Mouse (Mus musculus): ENCODE measurements around the gene Dctn3.

DNA sequence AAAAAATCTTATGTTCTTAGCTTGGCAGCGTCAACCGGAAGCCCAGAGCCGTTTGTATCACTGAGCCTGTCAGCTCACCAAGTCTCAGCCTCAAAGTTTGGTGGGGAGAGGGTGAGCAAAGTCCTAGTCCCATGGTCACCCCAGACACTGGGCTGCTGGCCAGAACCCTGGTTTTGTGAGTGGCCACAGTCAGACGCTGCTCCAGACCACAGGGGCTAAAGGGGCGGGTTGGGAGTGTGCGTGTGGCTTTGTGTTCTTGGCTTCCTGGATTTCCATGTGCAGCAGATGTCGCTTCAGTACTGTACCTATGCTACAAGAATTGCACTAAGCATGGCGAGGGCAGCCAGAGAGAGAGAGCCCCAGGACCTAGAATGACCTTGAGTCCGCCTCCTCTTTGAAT is 36.2 kb upstream of the Dctn3 start:
- TF ChIP-seq MAX (IDR thresholded peaks at IDR 0.05; ENCODE audit: low read depth) (no peak), CEBPB (IDR thresholded peaks at IDR 0.05; ENCODE audit: insufficient read depth, poor library complexity, severe bottlenecking) (no peak), POLR2A (IDR thresholded peaks at IDR 0.05; ENCODE audit: insufficient read length, low read depth) (no peak), USF1 (IDR thresholded peaks at IDR 0.05; ENCODE audit: low read depth) (no peak), MYOD1 (IDR thresholded peaks at IDR 0.05; ENCODE audit: control insufficient read depth in 1 of 3, insufficient read length in 2 of 3, low read depth in 2 of 3) (no peak), POLR2AphosphoS2 (IDR thresholded peaks at IDR 0.05; ENCODE audit: insufficient read length, low read depth) (no peak), E2F4 (IDR thresholded peaks at IDR 0.05; ENCODE audit: insufficient read depth) (no peak), MYOG (IDR thresholded peaks at IDR 0.05; ENCODE audit: control insufficient read depth in 1 of 3, insufficient read depth in 1 of 3, insufficient read length in 2 of 3, low read depth in 2 of 3) (peak in 1 of 3 experiments; percentile 35), TCF3 (IDR thresholded peaks at IDR 0.05; ENCODE audit: insufficient read length, low read depth) (no peak), SRF (IDR thresholded peaks at IDR 0.05; ENCODE audit: control insufficient read depth, insufficient read length, low read depth) (no peak)
